ENCODE assay signal across 27 mouse cellular contexts in genomic region chr5:128488872-128489580, GRCm38 (mm10). TPM values are rescaled to one million over a fixed set of nuclear protein-coding genes. Genes with fewer than 3 reads are reported as not detected.
DNase-seq lines count a peak whose midpoint lies in the region; ATAC-seq and TF ChIP-seq lines count a peak whose summit lies in the region.
"Had no signal": no experiment of that assay in that cellular context is flagged by ENCODE, and none has a peak within 500 bp of the region (broad histone marks: within the 10 kb centered on the region; RNA-seq: fewer than 3 reads in every experiment).

No protein-coding gene starts in this region.

- H3K27me3 ChIP-seq in midbrain, embryonic 11.5 days (ENCODE audit: control insufficient read depth, insufficient read depth, low read length): no peaks in the 10 kb centered on the region
- no peaks in the 10 kb centered on the region for H3K27me3 ChIP-seq in midbrain, embryonic 14.5 days (ENCODE audit: control insufficient read depth, insufficient read depth, low read length)
- peaks cover 5% of the 10 kb centered on the region; the same call in 1 of the 2 replicates for H3K27me3 ChIP-seq in E14TG2a.4 (ENCODE audit: insufficient read depth, low read length)
- H3K27me3 ChIP-seq: forebrain, embryonic 13.5 days; Patski had no signal

- no peak overlapping the region for H3K27ac ChIP-seq in midbrain, embryonic 11.5 days (ENCODE audit: low read depth, low read length)
- H3K27ac ChIP-seq in midbrain, embryonic 14.5 days (replicated peaks; ENCODE audit: low read depth, low read length): no peak overlapping the region
- H3K27ac ChIP-seq: forebrain, embryonic 10.5 days; forebrain, embryonic 13.5 days; heart, adult 2 months; heart, embryonic 10.5 days; heart, embryonic 13.5 days; hindbrain, embryonic 14.5 days had no signal

- no peaks in the 10 kb centered on the region; the same call in 1 of the 2 replicates for H3K9me3 ChIP-seq in midbrain, embryonic 11.5 days (ENCODE audit: control insufficient read depth, low read length)
- H3K9me3 ChIP-seq in midbrain, embryonic 14.5 days (ENCODE audit: control insufficient read depth, low read length): no peaks in the 10 kb centered on the region
- peaks cover 11% of the 10 kb centered on the region for H3K9me3 ChIP-seq in E14TG2a.4 (ENCODE audit: low read length)
- H3K9me3 ChIP-seq: forebrain, embryonic 10.5 days; forebrain, embryonic 13.5 days had no signal

- H3K4me3 ChIP-seq in midbrain, embryonic 11.5 days (ENCODE audit: low read depth, low read length): no peak overlapping the region
- no peak overlapping the region for H3K4me3 ChIP-seq in midbrain, embryonic 14.5 days (replicated peaks; ENCODE audit: low read depth, low read length)
- no peak overlapping the region for H3K4me3 ChIP-seq in E14TG2a.4 (replicated peaks; ENCODE audit: low read length)
- H3K4me3 ChIP-seq: forebrain, embryonic 10.5 days; forebrain, embryonic 13.5 days; heart, adult 2 months; heart, embryonic 10.5 days; heart, embryonic 13.5 days had no signal

- 81% methylated on average over 4 of the region's 4 CpGs for WGBS in midbrain, embryonic 11.5 days
- 80% methylated on average over 4 of the region's 4 CpGs for WGBS in midbrain, embryonic 14.5 days

- TF ChIP-seq CTCF in E14TG2a.4 (conservative IDR thresholded peaks at IDR 0.05; ENCODE audit: low read length): peak; percentile 64
- peak; percentile 21; the same call in 1 of the 2 replicates for TF ChIP-seq CTCF in brain, embryonic 14.5 days (IDR thresholded peaks at IDR 0.05; ENCODE audit: borderline replicate concordance, extremely low read depth, insufficient read depth, insufficient read length)

- ATAC-seq in midbrain, embryonic 11.5 days (ENCODE audit: low FRiP score): no peak
- no peak for ATAC-seq in midbrain, embryonic 14.5 days (ENCODE audit: low FRiP score, low TSS enrichment)
- ATAC-seq: activated CD4-positive, CD25-positive, alpha-beta regulatory T cell, adult 4 months; CD4-positive, CD25-positive, alpha-beta regulatory T cell, adult 4 months; forebrain, embryonic 13.5 days; forebrain, embryonic 16.5 days; Patski had no signal

- H3K4me1 ChIP-seq in midbrain, embryonic 11.5 days (ENCODE audit: control insufficient read depth, insufficient read depth, low read length): peaks cover 4% of the 10 kb centered on the region; the same call in 1 of the 2 replicates
- H3K4me1 ChIP-seq in midbrain, embryonic 14.5 days (ENCODE audit: control insufficient read depth, insufficient read depth, low read length): no peaks in the 10 kb centered on the region
- peaks cover 46% of the 10 kb centered on the region for H3K4me1 ChIP-seq in E14TG2a.4 (replicated peaks; ENCODE audit: low read depth, low read length)
- H3K4me1 ChIP-seq: forebrain, embryonic 13.5 days; heart, embryonic 10.5 days; heart, embryonic 13.5 days had no signal

- no peak overlapping the region for H3K9ac ChIP-seq in midbrain, embryonic 11.5 days (ENCODE audit: low read length)
- no peak overlapping the region for H3K9ac ChIP-seq in midbrain, embryonic 14.5 days (replicated peaks; ENCODE audit: low read length)
- H3K9ac ChIP-seq: forebrain, embryonic 13.5 days; heart, embryonic 13.5 days; hindbrain, embryonic 14.5 days had no signal

- no peak overlapping the region for H3K4me2 ChIP-seq in midbrain, embryonic 11.5 days
- H3K4me2 ChIP-seq in midbrain, embryonic 14.5 days (ENCODE audit: low read length): no peak overlapping the region
- H3K4me2 ChIP-seq: forebrain, embryonic 13.5 days; heart, embryonic 13.5 days; hindbrain, embryonic 14.5 days had no signal

- peak; percentile 39 for DNase-seq in midbrain, embryonic 11.5 days (ENCODE audit: low spot score, missing footprints)
- DNase-seq in midbrain, embryonic 14.5 days: no peak
- peak; percentile 52 for DNase-seq in ES-CJ7 (ENCODE audit: low read depth, low spot score)
- no peak for DNase-seq in brain, embryonic 14.5 days (ENCODE audit: low read depth)
- no peak for DNase-seq in spleen, postnatal 14 days (ENCODE audit: low spot score in 2 of 2)
- DNase-seq: adrenal gland, adult 8-10 months; adrenal gland, postnatal 25 days; cerebellum, adult 18-20 months; cerebellum, adult 9-10 months; cerebellum, postnatal 14 days; gastrocnemius, postnatal 10 days; gastrocnemius, postnatal 36 days; heart, adult 2 months; heart, postnatal 14 days; heart, postnatal 4 days had no signal

- no peak for TF ChIP-seq POLR2A in brain, embryonic 14.5 days (IDR thresholded peaks at IDR 0.05; ENCODE audit: borderline replicate concordance, extremely low read depth, insufficient read depth, insufficient read length, poor library complexity, severe bottlenecking)

- H3K36me3 ChIP-seq in midbrain, embryonic 11.5 days (ENCODE audit: control insufficient read depth, insufficient read depth, low read length): no peaks in the 10 kb centered on the region
- no peaks in the 10 kb centered on the region for H3K36me3 ChIP-seq in midbrain, embryonic 14.5 days (ENCODE audit: control insufficient read depth, insufficient read depth, low read length)
- H3K36me3 ChIP-seq in E14TG2a.4 (ENCODE audit: insufficient read depth, low read length): no peaks in the 10 kb centered on the region
- H3K36me3 ChIP-seq: forebrain, embryonic 10.5 days; G1E; heart, embryonic 10.5 days; heart, embryonic 13.5 days had no signal

RNA-seq across cellular contexts. Expression of gene Tmem132d, which starts 56.1 kb away (rescaled TPM):
- polyA plus RNA-seq in midbrain, embryonic 11.5 days (2014; fragmentation: Nextera tagmentation; extraction: Ambion mirVana): 0.23 and 0.36 TPM in 2 replicates
- 4.0 and 4.1 TPM in 2 replicates for polyA plus RNA-seq in midbrain, embryonic 14.5 days (2014; fragmentation: Nextera tagmentation; extraction: Ambion mirVana)
- 2.4 and 5.8 TPM in 2 replicates for polyA plus RNA-seq in brain, embryonic 14.5 days (2012; rRNA removed)
- polyA plus RNA-seq: activated CD4-positive, CD25-positive, alpha-beta regulatory T cell, adult 4 months; C2C12; CD4-positive, CD25-positive, alpha-beta regulatory T cell, adult 4 months; G1E; Patski had no signal

Comparison
In these comparisons a context has a peak if more than half of its experiments do, and no peak if none do; other contexts are left out.
1. DNase-seq: peak in midbrain, embryonic 11.5 days (single experiment) and ES-CJ7 (single experiment); none in midbrain, embryonic 14.5 days (single experiment), brain, embryonic 14.5 days (single experiment) and spleen, postnatal 14 days (0 of 2).